Mouse (Mus musculus): Measurements from ENCODE around the gene 6030458C11Rik. TPM values are rescaled to one million over a fixed set of nuclear protein-coding genes. Genes with fewer than 3 reads are reported as not detected.
A peak's percentile ranks its signal among the peaks of the same experiment; 100 is the strongest.

6030458C11Rik gene
- polyA plus RNA-seq, 1 experiment from 2014 or later, result 34.9 TPM

GRCm38 (mm10) chr15:12840737-12841136, 16.3 kb upstream of the 6030458C11Rik start:
- Histone ChIP-seq H3K36me3 (replicated peaks) (peaks cover 89% of the 10 kb centered on the region), H3K4me2 (no peak overlapping the region), H3K27ac (no peak overlapping the region), H3K4me3 (replicated peaks) (no peak overlapping the region), H3K9ac (no peak overlapping the region), H3K4me1 (no peaks in the 10 kb centered on the region), H3K27me3 (no peaks in the 10 kb centered on the region), H3K9me3 (no peaks in the 10 kb centered on the region)
- no peak for ATAC-seq (ENCODE audit: low FRiP score)
- WGBS, result 97% methylated on average over 11 of the region's 11 CpGs

GRCm38 (mm10) chr15:12834231-12834630, 9.8 kb upstream of the 6030458C11Rik start:
- Histone ChIP-seq H3K4me3 (replicated peaks) (no peak overlapping the region), H3K36me3 (replicated peaks) (peaks cover 78% of the 10 kb centered on the region), H3K9ac (no peak overlapping the region), H3K27ac (no peak overlapping the region), H3K4me1 (no peaks in the 10 kb centered on the region), H3K4me2 (no peak overlapping the region), H3K27me3 (no peaks in the 10 kb centered on the region), H3K9me3 (no peaks in the 10 kb centered on the region)
- no peak for ATAC-seq (ENCODE audit: low FRiP score)
- 97% methylated on average over 24 of the region's 24 CpGs for WGBS

DNA sequence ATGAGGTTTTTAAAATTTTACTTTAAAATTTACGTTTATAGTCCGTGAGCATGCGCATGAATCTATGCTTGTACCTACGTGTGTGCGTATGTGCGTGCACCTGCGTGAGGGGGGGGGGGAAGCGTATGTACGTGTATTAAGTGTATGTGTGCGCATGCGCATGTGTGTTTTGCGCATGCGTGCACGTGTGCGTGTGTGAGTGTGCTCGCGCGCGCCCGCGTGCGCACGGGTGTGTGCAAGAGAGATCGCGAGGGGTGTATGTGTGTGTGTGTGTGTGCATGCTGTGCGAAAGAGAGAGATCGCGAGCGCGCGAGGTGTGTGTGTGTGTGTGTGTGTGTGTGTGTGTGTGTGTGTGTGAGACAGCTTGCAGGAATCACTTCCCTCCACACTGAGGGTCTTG, 8.9 kb upstream of the 6030458C11Rik start:
- no peak overlapping the region for H3K27ac ChIP-seq
- H3K4me3 ChIP-seq (replicated peaks), result no peak overlapping the region
- WGBS, result 98% methylated on average over 31 of the region's 31 CpGs
- H3K4me1 ChIP-seq, result no peaks in the 10 kb centered on the region
- H3K9ac ChIP-seq, result no peak overlapping the region
- peaks cover 82% of the 10 kb centered on the region for H3K36me3 ChIP-seq (replicated peaks)
- H3K4me2 ChIP-seq, result no peak overlapping the region
- no peak for ATAC-seq (ENCODE audit: low FRiP score)
- H3K27me3 ChIP-seq, result no peaks in the 10 kb centered on the region
- no peaks in the 10 kb centered on the region for H3K9me3 ChIP-seq

- Histone ChIP-seq H3K4me2 (no peak overlapping the region), H3K4me1 (no peaks in the 10 kb centered on the region), H3K9me3 (no peaks in the 10 kb centered on the region), H3K4me3 (replicated peaks) (no peak overlapping the region), H3K36me3 (replicated peaks) (peaks cover 82% of the 10 kb centered on the region), H3K27me3 (no peaks in the 10 kb centered on the region), H3K27ac (no peak overlapping the region), H3K9ac (no peak overlapping the region)
- no peak for ATAC-seq (ENCODE audit: low FRiP score)
- 97% methylated on average over 4 of the region's 4 CpGs for WGBS
Observed at GRCm38 (mm10) chr15:12832599-12832998, 8.2 kb upstream of the 6030458C11Rik start.

DNA sequence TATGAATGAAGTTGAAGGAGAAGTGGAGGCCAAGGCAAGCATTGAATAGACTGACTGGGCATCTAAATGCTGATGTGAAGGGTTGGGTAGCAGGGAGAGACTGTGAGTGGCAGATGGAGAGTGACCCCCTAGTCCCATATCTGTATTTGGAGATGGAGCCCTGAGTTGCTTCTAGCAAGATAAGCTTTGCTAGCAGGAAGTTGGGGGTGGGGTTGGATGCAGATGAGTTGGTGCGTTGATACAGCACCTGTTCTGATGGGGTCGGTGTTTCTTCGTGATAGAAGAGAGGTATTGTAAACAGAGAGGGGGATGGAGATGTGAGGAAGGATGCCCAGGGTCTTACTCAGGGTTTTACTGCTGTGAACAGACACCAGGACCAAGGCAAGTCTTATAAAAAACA, 5.4 kb upstream of the 6030458C11Rik start:
- Histone ChIP-seq H3K9ac (no peak overlapping the region), H3K9me3 (no peaks in the 10 kb centered on the region), H3K27me3 (no peaks in the 10 kb centered on the region), H3K36me3 (replicated peaks) (peaks cover 67% of the 10 kb centered on the region), H3K4me2 (no peak overlapping the region), H3K4me1 (peaks cover 16% of the 10 kb centered on the region), H3K27ac (no peak overlapping the region), H3K4me3 (replicated peaks) (no peak overlapping the region)
- 100% methylated on average over 3 of the region's 3 CpGs for WGBS
- no peak for ATAC-seq (ENCODE audit: low FRiP score)

DNA sequence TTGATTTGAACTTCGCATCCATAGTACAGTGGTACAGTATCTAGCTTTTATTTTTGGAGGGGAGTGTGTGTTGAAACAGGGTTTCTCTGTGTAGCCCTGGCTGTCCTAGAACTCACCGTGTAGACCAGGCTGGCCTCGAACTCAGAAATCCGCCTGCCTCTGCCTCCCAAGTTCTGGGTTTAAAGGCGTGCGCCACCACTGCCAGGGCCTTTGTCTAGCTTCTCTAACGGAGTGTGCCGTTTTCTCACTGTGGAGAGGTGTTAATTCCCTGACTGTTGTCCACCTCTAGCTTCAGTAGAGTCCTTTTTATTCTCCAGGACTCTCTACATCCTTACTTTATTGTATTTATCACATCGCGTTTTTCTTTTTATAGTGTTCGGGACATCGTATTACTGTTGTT, 959 bp upstream of the 6030458C11Rik start:
- no peaks in the 10 kb centered on the region for H3K9me3 ChIP-seq
- H3K9ac ChIP-seq, result peak overlapping the region; percentile 90
- peak overlapping the region; percentile 81 for H3K4me3 ChIP-seq (replicated peaks)
- peaks cover 46% of the 10 kb centered on the region for H3K36me3 ChIP-seq (replicated peaks)
- H3K4me2 ChIP-seq, result peak overlapping the region; percentile 61
- H3K27ac ChIP-seq, result peak overlapping the region; percentile 76
- WGBS, result 57% methylated on average over 12 of the region's 12 CpGs
- H3K27me3 ChIP-seq, result no peaks in the 10 kb centered on the region
- peaks cover 31% of the 10 kb centered on the region for H3K4me1 ChIP-seq
- no peak for ATAC-seq (ENCODE audit: low FRiP score)

DNA sequence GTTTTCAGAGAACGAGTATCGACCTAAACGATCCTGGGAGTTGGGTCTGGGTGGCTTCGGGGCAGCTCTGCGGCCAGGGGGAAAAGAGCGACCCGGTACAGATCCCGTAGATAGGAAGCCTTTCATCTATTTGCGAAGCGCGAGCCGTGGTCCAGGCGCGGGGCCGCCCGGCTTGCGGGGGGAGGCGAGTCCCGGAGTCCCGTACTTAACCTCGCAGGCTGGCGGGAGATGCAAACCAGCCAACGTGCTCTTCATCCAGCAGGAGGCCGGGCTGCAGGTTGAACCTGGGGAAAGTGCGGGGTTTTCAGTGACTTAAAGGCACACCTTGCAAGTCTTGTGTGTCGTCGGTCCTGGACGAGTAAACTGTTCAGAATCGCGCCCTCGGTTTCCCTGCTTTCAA, 516 bp upstream of the 6030458C11Rik start:
- Histone ChIP-seq H3K4me2 (peak overlapping the region; percentile 61), H3K27ac (peak overlapping the region; percentile 76), H3K9me3 (no peaks in the 10 kb centered on the region), H3K4me3 (replicated peaks) (peak overlapping the region; percentile 81), H3K9ac (peak overlapping the region; percentile 90), H3K36me3 (replicated peaks) (peaks cover 44% of the 10 kb centered on the region), H3K27me3 (no peaks in the 10 kb centered on the region), H3K4me1 (peaks cover 31% of the 10 kb centered on the region)
- no peak; the same call in 1 of the 2 replicates for ATAC-seq (ENCODE audit: low FRiP score)
- under 1% methylated on average over 31 of the region's 31 CpGs for WGBS

- H3K27ac ChIP-seq, result no peak overlapping the region
- WGBS, result 91% methylated on average over 2 of the region's 2 CpGs
Observed at GRCm38 (mm10) chr15:12823455-12824119, 862 bp downstream of the 6030458C11Rik start.

GRCm38 (mm10) chr15:12822416-12823395, 1.7 kb downstream of the 6030458C11Rik start:
- H3K27ac ChIP-seq, result no peak overlapping the region
- H3K4me2 ChIP-seq, result peak overlapping the region; percentile 69; the same call in 1 of the 2 replicates
- H3K4me1 ChIP-seq, result peaks cover 31% of the 10 kb centered on the region
- no peak for ATAC-seq (ENCODE audit: low FRiP score)
- H3K9me3 ChIP-seq, result no peaks in the 10 kb centered on the region
- H3K9ac ChIP-seq, result no peak overlapping the region
- no peaks in the 10 kb centered on the region for H3K27me3 ChIP-seq
- WGBS, result 72% methylated on average over 9 of the region's 9 CpGs
- no peak overlapping the region for H3K4me3 ChIP-seq (replicated peaks)
- H3K36me3 ChIP-seq (replicated peaks), result peaks cover 45% of the 10 kb centered on the region

More at GRCm38 (mm10) chr15:12823455-12824119, 862 bp downstream of the 6030458C11Rik start:
- peak overlapping the region; percentile 69 for H3K4me2 ChIP-seq
- H3K36me3 ChIP-seq (replicated peaks), result peaks cover 45% of the 10 kb centered on the region
- no peak for ATAC-seq (ENCODE audit: low FRiP score)
- peak overlapping the region; percentile 81 for H3K4me3 ChIP-seq (replicated peaks)
- peaks cover 31% of the 10 kb centered on the region for H3K4me1 ChIP-seq
- peak overlapping the region; percentile 90 for H3K9ac ChIP-seq
- no peaks in the 10 kb centered on the region for H3K9me3 ChIP-seq
- H3K27me3 ChIP-seq, result no peaks in the 10 kb centered on the region

- H3K4me3 ChIP-seq (replicated peaks), result no peak overlapping the region
- no peak for ATAC-seq (ENCODE audit: low FRiP score)
- no peaks in the 10 kb centered on the region for H3K9me3 ChIP-seq
- H3K4me1 ChIP-seq, result 0 out of 2 replicates have a peak, but pooled peaks cover 3% of the 10 kb centered on the region
- H3K36me3 ChIP-seq (replicated peaks), result peaks cover 78% of the 10 kb centered on the region
- H3K27ac ChIP-seq, result no peak overlapping the region
- no peaks in the 10 kb centered on the region for H3K27me3 ChIP-seq
- no peak overlapping the region for H3K4me2 ChIP-seq
- WGBS, result 94% methylated on average over 8 of the region's 8 CpGs
- no peak overlapping the region for H3K9ac ChIP-seq
Observed at GRCm38 (mm10) chr15:12817592-12817991, 6.9 kb downstream of the 6030458C11Rik start.

GRCm38 (mm10) chr15:12812646-12813045, 11.8 kb downstream of the 6030458C11Rik start:
- H3K27me3 ChIP-seq, result no peaks in the 10 kb centered on the region
- H3K9me3 ChIP-seq, result no peaks in the 10 kb centered on the region
- no peaks in the 10 kb centered on the region for H3K4me1 ChIP-seq
- H3K27ac ChIP-seq, result no peak overlapping the region
- peaks cover 87% of the 10 kb centered on the region for H3K36me3 ChIP-seq (replicated peaks)
- 96% methylated on average over 11 of the region's 11 CpGs for WGBS
- H3K9ac ChIP-seq, result no peak overlapping the region
- no peak for ATAC-seq (ENCODE audit: low FRiP score)
- no peak overlapping the region for H3K4me3 ChIP-seq (replicated peaks)
- H3K4me2 ChIP-seq, result no peak overlapping the region

DNA sequence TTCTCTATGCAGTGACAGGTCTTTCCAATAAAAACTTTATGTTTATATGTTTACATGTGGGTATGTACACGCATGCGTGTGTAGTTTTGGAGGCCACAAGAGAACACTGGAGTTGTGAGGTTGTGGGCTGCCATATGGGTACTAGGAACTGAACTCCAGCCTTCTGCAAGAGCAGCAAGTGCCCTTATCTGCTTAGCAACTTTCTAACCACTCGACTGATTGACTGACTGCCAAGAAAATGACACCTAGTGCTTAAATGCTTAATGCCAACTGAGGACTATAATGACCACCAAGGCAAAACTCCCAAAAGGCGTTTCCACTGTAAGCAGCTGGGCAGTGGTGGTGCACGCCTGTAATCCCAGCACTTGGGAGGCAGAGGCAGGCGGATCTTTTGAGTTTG, 15.1 kb downstream of the 6030458C11Rik start:
- WGBS, result 94% methylated on average over 6 of the region's 6 CpGs
- Histone ChIP-seq H3K4me3 (replicated peaks) (no peak overlapping the region), H3K27ac (no peak overlapping the region), H3K9me3 (no peaks in the 10 kb centered on the region), H3K4me1 (no peaks in the 10 kb centered on the region), H3K27me3 (no peaks in the 10 kb centered on the region), H3K4me2 (no peak overlapping the region), H3K36me3 (replicated peaks) (peaks cover 71% of the 10 kb centered on the region), H3K9ac (no peak overlapping the region)
- ATAC-seq (ENCODE audit: low FRiP score), result no peak

Data from forebrain, embryonic 12.5 days (tissue).